Mouse (Mus musculus) embryonic facial prominence, embryonic 13.5 days (tissue): ENCODE data around the gene Cntln. TPM values are rescaled to one million over a fixed set of nuclear protein-coding genes. Genes with fewer than 3 reads are reported as not detected.

Experiments used
- ATAC-seq: fragments of 200-750 bp; cut with Nextera tagmentation; 2 replicates; pipeline ENCODE4 v1.8.0; 2017; ENCODE audit warnings: low read depth; ENCODE audit not compliant: insufficient number of reproducible peaks, insufficient read depth, low FRiP score, low TSS enrichment
- H3K27ac ChIP-seq: fragments of 300-500 bp; sonication (generic); 2 replicates; pipeline ENCODE4 v1.5.1; 2015; ENCODE audit warnings: moderate library complexity, mild to moderate bottlenecking, inconsistent platforms
- H3K27me3 ChIP-seq: fragments of 300-500 bp; sonication (generic); 2 replicates; pipeline ENCODE4 v1.6.1; 2015; ENCODE audit warnings: mild to moderate bottlenecking, inconsistent platforms
- H3K36me3 ChIP-seq: fragments of 300-500 bp; sonication (generic); 2 replicates; pipeline ENCODE4 v1.6.1; 2015; ENCODE audit warnings: mild to moderate bottlenecking, inconsistent platforms
- H3K4me1 ChIP-seq: fragments of 300-500 bp; sonication (generic); 2 replicates; pipeline ENCODE4 v1.6.1; 2015; ENCODE audit warnings: inconsistent platforms
- H3K4me2 ChIP-seq: fragments of 300-500 bp; sonication (generic); 2 replicates; pipeline ENCODE4 v1.6.1; 2015; ENCODE audit warnings: moderate library complexity, mild to moderate bottlenecking, inconsistent platforms
- H3K4me3 ChIP-seq: fragments of 300-500 bp; sonication (generic); 2 replicates; pipeline ENCODE4 v1.5.1; 2015; ENCODE audit warnings: mild to moderate bottlenecking, inconsistent platforms
- H3K9ac ChIP-seq: fragments of 300-500 bp; sonication (generic); 2 replicates; pipeline ENCODE4 v1.6.1; 2015; ENCODE audit warnings: mild to moderate bottlenecking, inconsistent platforms
- H3K9me3 ChIP-seq: fragments of 300-500 bp; sonication (generic); 2 replicates; pipeline ENCODE4 v1.6.1; 2016; ENCODE audit warnings: inconsistent platforms
- WGBS: fragments of 180-500 bp; shearing (Covaris S2); methylation state at CpG from one replicate; pipeline ENCODE4 v1.1.7; 2015; ENCODE audit warnings: mixed read lengths; 5-methylcytosine and 5-hydroxymethylcytosine counted together
- polyA plus RNA-seq: library from polyadenylated mRNA; unstranded; fragments of >200 nt; fragmentation: Nextera tagmentation; extraction: Ambion mirVana; gene quantifications from 2 replicates; pipeline ENCODE4 v1.2.1, GENCODE M21; 2015

Cntln gene
- polyA plus RNA-seq, 1 experiment from 2014 or later, result 15.4 TPM

- no peak for ATAC-seq
- H3K9me3 ChIP-seq, result no peaks in the 10 kb centered on the region
- no peaks in the 10 kb centered on the region for H3K36me3 ChIP-seq
- H3K27ac ChIP-seq, result no peak overlapping the region
- H3K9ac ChIP-seq, result no peak overlapping the region
- no peak overlapping the region for H3K4me2 ChIP-seq
- WGBS, result 67% methylated on average over 2 of the region's 2 CpGs
- peaks cover 9% of the 10 kb centered on the region for H3K4me1 ChIP-seq
- H3K27me3 ChIP-seq, result no peaks in the 10 kb centered on the region
- H3K4me3 ChIP-seq, result no peak overlapping the region
These were observed 58.5 kb downstream of the Cntln start for GRCm38 (mm10) chr4:84942651-84943050.

- ATAC-seq, result no peak
- no peak overlapping the region for H3K9ac ChIP-seq
- WGBS, result 79% methylated on average over 4 of the region's 4 CpGs
- H3K4me2 ChIP-seq, result no peak overlapping the region
- H3K36me3 ChIP-seq, result no peaks in the 10 kb centered on the region
- no peak overlapping the region for H3K4me3 ChIP-seq
- no peaks in the 10 kb centered on the region for H3K27me3 ChIP-seq
- no peak overlapping the region for H3K27ac ChIP-seq
- peaks cover 9% of the 10 kb centered on the region for H3K4me1 ChIP-seq
- H3K9me3 ChIP-seq, result no peaks in the 10 kb centered on the region
These were observed 60.0 kb downstream of the Cntln start for GRCm38 (mm10) chr4:84944100-84944499.

- no peak for ATAC-seq
- H3K9me3 ChIP-seq, result no peaks in the 10 kb centered on the region
- H3K9ac ChIP-seq, result no peak overlapping the region
- H3K4me1 ChIP-seq, result peaks cover 4% of the 10 kb centered on the region
- H3K27me3 ChIP-seq, result no peaks in the 10 kb centered on the region
- H3K27ac ChIP-seq, result no peak overlapping the region
- no peak overlapping the region for H3K4me3 ChIP-seq
- no peak overlapping the region for H3K4me2 ChIP-seq
- H3K36me3 ChIP-seq, result no peaks in the 10 kb centered on the region
- WGBS, result 72% methylated on average over 3 of the region's 3 CpGs
These were observed 62.3 kb downstream of the Cntln start for GRCm38 (mm10) chr4:84946450-84946849.

- Histone ChIP-seq H3K36me3 (no peaks in the 10 kb centered on the region), H3K4me2 (no peak overlapping the region), H3K4me3 (no peak overlapping the region), H3K9me3 (no peaks in the 10 kb centered on the region), H3K4me1 (peaks cover 3% of the 10 kb centered on the region; the same call in 1 of the 2 replicates), H3K27ac (no peak overlapping the region), H3K9ac (no peak overlapping the region), H3K27me3 (no peaks in the 10 kb centered on the region)
- ATAC-seq, result no peak
- WGBS, result 60% methylated on average over 7 of the region's 7 CpGs
These were observed 93.0 kb downstream of the Cntln start for GRCm38 (mm10) chr4:84976875-84977646.

GRCm38 (mm10) chr4:84995520-84996348 is 111.6 kb downstream of the Cntln start:
- no peak overlapping the region for H3K4me3 ChIP-seq
- WGBS, result 55% methylated on average over 10 of the region's 10 CpGs
- H3K4me1 ChIP-seq, result no peaks in the 10 kb centered on the region
- no peaks in the 10 kb centered on the region for H3K27me3 ChIP-seq
- H3K4me2 ChIP-seq, result no peak overlapping the region
- no peak for ATAC-seq
- no peak overlapping the region for H3K27ac ChIP-seq
- no peaks in the 10 kb centered on the region for H3K9me3 ChIP-seq
- H3K9ac ChIP-seq, result no peak overlapping the region
- 0 out of 2 replicates have a peak, but pooled peaks cover 3% of the 10 kb centered on the region for H3K36me3 ChIP-seq

GRCm38 (mm10) chr4:85005581-85005980 is 121.5 kb downstream of the Cntln start:
- 46% methylated on average over 6 of the region's 6 CpGs for WGBS
- Histone ChIP-seq H3K4me1 (0 out of 2 replicates have a peak, but pooled peaks cover 5% of the 10 kb centered on the region), H3K27ac (no peak overlapping the region), H3K4me3 (no peak overlapping the region), H3K36me3 (no peaks in the 10 kb centered on the region), H3K4me2 (no peak overlapping the region), H3K9me3 (no peaks in the 10 kb centered on the region), H3K27me3 (no peaks in the 10 kb centered on the region), H3K9ac (no peak overlapping the region)
- ATAC-seq, result no peak

- no peaks in the 10 kb centered on the region for H3K27me3 ChIP-seq
- no peak overlapping the region for H3K9ac ChIP-seq
- no peak for ATAC-seq
- no peak overlapping the region for H3K27ac ChIP-seq
- 61% methylated on average over 3 of the region's 3 CpGs for WGBS
- H3K9me3 ChIP-seq, result no peaks in the 10 kb centered on the region
- no peak overlapping the region for H3K4me3 ChIP-seq
- 0 out of 2 replicates have a peak, but pooled peaks cover 5% of the 10 kb centered on the region for H3K4me1 ChIP-seq
- no peak overlapping the region for H3K4me2 ChIP-seq
- H3K36me3 ChIP-seq, result no peaks in the 10 kb centered on the region
These were observed 122.7 kb downstream of the Cntln start for GRCm38 (mm10) chr4:85006789-85007188.

- H3K4me3 ChIP-seq, result no peak overlapping the region
- H3K4me2 ChIP-seq, result no peak overlapping the region
- ATAC-seq, result no peak
- H3K4me1 ChIP-seq, result 0 out of 2 replicates have a peak, but pooled peaks cover under 1% of the 10 kb centered on the region
- H3K27me3 ChIP-seq, result no peaks in the 10 kb centered on the region
- 0 out of 2 replicates have a peak, but pooled peaks cover 4% of the 10 kb centered on the region for H3K36me3 ChIP-seq
- H3K9ac ChIP-seq, result no peak overlapping the region
- H3K9me3 ChIP-seq, result no peaks in the 10 kb centered on the region
- no peak overlapping the region for H3K27ac ChIP-seq
These were observed 126.7 kb downstream of the Cntln start for GRCm38 (mm10) chr4:85010846-85011245.

- no peak for ATAC-seq
- Histone ChIP-seq H3K27ac (no peak overlapping the region), H3K36me3 (0 out of 2 replicates have a peak, but pooled peaks cover 3% of the 10 kb centered on the region), H3K27me3 (no peaks in the 10 kb centered on the region), H3K9me3 (no peaks in the 10 kb centered on the region), H3K4me1 (no peaks in the 10 kb centered on the region), H3K9ac (no peak overlapping the region), H3K4me3 (no peak overlapping the region), H3K4me2 (no peak overlapping the region)
- WGBS, result 18% methylated on average over 2 of the region's 2 CpGs
These were observed 161.6 kb downstream of the Cntln start for GRCm38 (mm10) chr4:85045748-85046147.

- Histone ChIP-seq H3K27ac (no peak overlapping the region), H3K9ac (no peak overlapping the region), H3K4me1 (no peaks in the 10 kb centered on the region), H3K9me3 (no peaks in the 10 kb centered on the region), H3K36me3 (0 out of 2 replicates have a peak, but pooled peaks cover 3% of the 10 kb centered on the region), H3K4me2 (no peak overlapping the region), H3K27me3 (no peaks in the 10 kb centered on the region), H3K4me3 (no peak overlapping the region)
- WGBS, result 59% methylated on average over 8 of the region's 8 CpGs
- no peak for ATAC-seq
These were observed 165.9 kb downstream of the Cntln start for GRCm38 (mm10) chr4:85049933-85050553.

GRCm38 (mm10) chr4:85054616-85055015 is 170.5 kb downstream of the Cntln start:
- WGBS, result 70% methylated on average over 1 of the region's 1 CpGs
- ATAC-seq, result no peak

More at GRCm38 (mm10) chr4:85054616-85055015, 170.5 kb downstream of the Cntln start:
- H3K9ac ChIP-seq, result no peak overlapping the region
- H3K27ac ChIP-seq, result no peak overlapping the region
- H3K36me3 ChIP-seq, result 0 out of 2 replicates have a peak, but pooled peaks cover 3% of the 10 kb centered on the region
- H3K9me3 ChIP-seq, result no peaks in the 10 kb centered on the region
- no peak overlapping the region for H3K4me2 ChIP-seq
- no peak overlapping the region for H3K4me3 ChIP-seq
- no peaks in the 10 kb centered on the region for H3K27me3 ChIP-seq
- H3K4me1 ChIP-seq, result no peaks in the 10 kb centered on the region
